Mouse (Mus musculus): Measurements from ENCODE around the gene Ackr4. TPM values are rescaled to one million over a fixed set of nuclear protein-coding genes. Genes with fewer than 3 reads are reported as not detected.

Gene Ackr4
- polyA plus RNA-seq, 1 experiment from 2014 or later = 1.8 TPM

- H3K9me3 ChIP-seq (replicated peaks) = no peaks in the 10 kb centered on the region
- 63% methylated on average over 2 of the region's 2 CpGs for WGBS
- no peak overlapping the region for H3K9ac ChIP-seq
- no peak overlapping the region for H3K4me3 ChIP-seq (replicated peaks)
- H3K4me1 ChIP-seq = no peaks in the 10 kb centered on the region
- H3K36me3 ChIP-seq = no peaks in the 10 kb centered on the region
- no peak overlapping the region for H3K4me2 ChIP-seq
- no peaks in the 10 kb centered on the region for H3K27me3 ChIP-seq
- no peak overlapping the region for H3K27ac ChIP-seq
- no peak for ATAC-seq (replicated peaks; ENCODE audit: low FRiP score)
These were observed 50.9 kb downstream of the Ackr4 start for GRCm38 (mm10) chr9:104075808-104076207.

GRCm38 (mm10) chr9:104070863-104071604 is 55.7 kb downstream of the Ackr4 start:
- no peaks in the 10 kb centered on the region for H3K36me3 ChIP-seq
- H3K4me1 ChIP-seq = no peaks in the 10 kb centered on the region
- no peak overlapping the region for H3K4me3 ChIP-seq (replicated peaks)
- no peak overlapping the region for H3K9ac ChIP-seq
- H3K4me2 ChIP-seq = no peak overlapping the region
- ATAC-seq (replicated peaks; ENCODE audit: low FRiP score) = no peak
- H3K27ac ChIP-seq = no peak overlapping the region
- 78% methylated on average over 8 of the region's 8 CpGs for WGBS
- no peaks in the 10 kb centered on the region for H3K9me3 ChIP-seq (replicated peaks)
- H3K27me3 ChIP-seq = no peaks in the 10 kb centered on the region

GRCm38 (mm10) chr9:104070241-104070640 is 56.5 kb downstream of the Ackr4 start:
- H3K36me3 ChIP-seq = no peaks in the 10 kb centered on the region
- ATAC-seq (replicated peaks; ENCODE audit: low FRiP score) = no peak
- WGBS = 78% methylated on average over 4 of the region's 4 CpGs

GRCm38 (mm10) chr9:104064571-104064970 is 62.2 kb downstream of the Ackr4 start:
- Histone ChIP-seq H3K27ac (no peak overlapping the region), H3K9me3 (replicated peaks) (no peaks in the 10 kb centered on the region), H3K36me3 (peaks cover 16% of the 10 kb centered on the region), H3K9ac (no peak overlapping the region), H3K4me2 (no peak overlapping the region), H3K4me3 (replicated peaks) (no peak overlapping the region), H3K4me1 (peaks cover 20% of the 10 kb centered on the region), H3K27me3 (no peaks in the 10 kb centered on the region)
- WGBS = 38% methylated on average over 1 of the region's 1 CpGs
- ATAC-seq (replicated peaks; ENCODE audit: low FRiP score) = no peak

More at GRCm38 (mm10) chr9:104070241-104070640, 56.5 kb downstream of the Ackr4 start:
- Histone ChIP-seq H3K27me3 (no peaks in the 10 kb centered on the region), H3K9ac (no peak overlapping the region), H3K4me2 (no peak overlapping the region), H3K9me3 (replicated peaks) (no peaks in the 10 kb centered on the region), H3K4me1 (no peaks in the 10 kb centered on the region), H3K4me3 (replicated peaks) (no peak overlapping the region), H3K27ac (no peak overlapping the region)

- under 1% methylated on average over 28 of the region's 30 CpGs for WGBS
- Histone ChIP-seq H3K4me3 (replicated peaks) (peak within 1 kb of the TSS; percentile 100), H3K9ac (peak within 1 kb of the TSS; percentile 89), H3K4me2 (peak within 1 kb of the TSS; percentile 69), H3K27ac (peak within 1 kb of the TSS; percentile 86), H3K4me1 (peaks cover 20% of the 10 kb centered on the region), H3K9me3 (replicated peaks) (no peaks in the 10 kb centered on the region), H3K27me3 (no peaks in the 10 kb centered on the region), H3K36me3 (peaks cover 23% of the 10 kb centered on the region)
- peak; percentile 97 for ATAC-seq (replicated peaks; ENCODE audit: low FRiP score)
These were observed 63.3 kb downstream of the Ackr4 start, which contains the start of gene Acad11 for GRCm38 (mm10) chr9:104063244-104063961. Gene Acad11, plus strand, starts transcription at chr9:104063377.

DNA sequence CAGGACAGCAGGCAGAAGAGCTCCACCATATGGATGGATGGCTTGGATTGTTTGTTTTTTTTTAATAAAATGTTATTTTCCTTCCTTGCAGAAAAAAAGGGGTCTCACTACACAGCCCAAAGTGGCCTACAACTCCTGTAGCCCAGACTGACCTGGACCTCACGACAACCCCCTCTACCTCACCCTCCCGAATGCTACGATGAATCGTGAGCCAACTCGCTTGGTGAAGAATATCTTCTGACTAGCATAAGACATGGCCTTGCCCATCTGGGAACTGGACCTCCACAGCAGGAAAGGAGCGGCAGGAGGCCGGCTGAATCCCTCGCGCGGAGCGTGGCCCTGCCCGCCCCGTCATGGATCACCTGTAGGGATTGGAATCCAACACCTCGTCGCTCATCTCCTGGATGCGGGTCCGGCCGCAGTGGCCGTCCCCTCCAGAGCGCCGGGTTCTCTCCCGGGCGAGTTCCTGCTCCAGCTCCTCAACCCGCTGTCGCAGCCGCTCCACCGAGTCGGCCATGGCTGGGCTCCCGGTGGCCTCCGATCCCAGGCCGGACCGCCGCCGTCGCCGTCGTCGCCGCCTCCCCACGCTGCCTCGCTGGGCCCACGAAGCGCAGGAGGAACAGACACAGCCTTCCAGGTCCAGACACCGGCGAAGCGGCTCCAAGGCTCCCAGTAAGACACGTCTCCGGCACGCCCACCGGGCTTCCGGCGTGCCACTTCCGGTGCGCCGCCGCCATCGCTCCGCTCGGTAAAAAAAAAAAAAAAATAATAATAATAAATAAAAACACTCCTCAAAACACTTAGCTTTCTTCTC is 64.1 kb downstream of the Ackr4 start, which contains the start of gene Uba5:
Uba5 (minus strand) TSS at position 705 of the 814 bp plus-strand sequence.
- Histone ChIP-seq H3K27ac (peak within 1 kb of the TSS; percentile 86), H3K9me3 (replicated peaks) (no peaks in the 10 kb centered on the region)
- WGBS = under 1% methylated on average over 59 of the region's 59 CpGs

GRCm38 (mm10) chr9:104051028-104051427 is 75.7 kb downstream of the Ackr4 start:
- no peak overlapping the region for H3K9ac ChIP-seq
- H3K27ac ChIP-seq = no peak overlapping the region
- H3K4me1 ChIP-seq = no peaks in the 10 kb centered on the region
- peaks cover 96% of the 10 kb centered on the region for H3K36me3 ChIP-seq
- H3K27me3 ChIP-seq = no peaks in the 10 kb centered on the region
- no peak overlapping the region for H3K4me3 ChIP-seq (replicated peaks)
- H3K4me2 ChIP-seq = no peak overlapping the region
- 97% methylated on average over 6 of the region's 6 CpGs for WGBS
- ATAC-seq (replicated peaks; ENCODE audit: low FRiP score) = no peak
- no peaks in the 10 kb centered on the region for H3K9me3 ChIP-seq (replicated peaks)

More for the DNA sequence above, 64.1 kb downstream of the Ackr4 start, which contains the start of gene Uba5:
- peak; percentile 76 for ATAC-seq (replicated peaks; ENCODE audit: low FRiP score)
- peaks cover 20% of the 10 kb centered on the region for H3K4me1 ChIP-seq
- H3K36me3 ChIP-seq = peaks cover 30% of the 10 kb centered on the region
- no peaks in the 10 kb centered on the region for H3K27me3 ChIP-seq
- peak within 1 kb of the TSS; percentile 100 for H3K4me3 ChIP-seq (replicated peaks)
- peak within 1 kb of the TSS; percentile 89 for H3K9ac ChIP-seq
- peak within 1 kb of the TSS; percentile 69 for H3K4me2 ChIP-seq

DNA sequence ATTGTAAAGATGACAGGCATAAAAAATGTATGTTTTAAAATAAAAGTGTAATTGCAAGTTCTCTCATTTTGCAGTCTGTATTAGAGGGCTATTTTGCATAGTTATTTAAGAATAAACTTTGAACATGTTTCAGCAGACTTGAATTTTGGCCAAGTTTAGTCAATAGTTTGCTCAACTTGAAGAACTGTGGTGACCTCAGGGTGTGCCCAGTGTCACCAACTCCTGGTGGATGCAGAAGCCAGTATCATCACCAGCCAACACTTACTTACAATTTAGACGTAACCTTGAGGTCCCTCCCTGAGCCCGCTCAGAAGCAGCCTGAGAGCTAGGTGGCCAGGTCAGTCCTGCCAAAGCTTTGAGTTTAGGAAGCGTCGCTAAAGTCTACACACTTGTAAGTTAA is 83.1 kb downstream of the Ackr4 start:
- peaks cover 69% of the 10 kb centered on the region for H3K36me3 ChIP-seq
- 87% methylated on average over 4 of the region's 4 CpGs for WGBS
- no peaks in the 10 kb centered on the region for H3K27me3 ChIP-seq
- no peak overlapping the region for H3K4me3 ChIP-seq (replicated peaks)
- H3K4me1 ChIP-seq = no peaks in the 10 kb centered on the region
- H3K9me3 ChIP-seq (replicated peaks) = no peaks in the 10 kb centered on the region
- no peak for ATAC-seq (replicated peaks; ENCODE audit: low FRiP score)
- H3K9ac ChIP-seq = no peak overlapping the region
- no peak overlapping the region for H3K4me2 ChIP-seq
- no peak overlapping the region for H3K27ac ChIP-seq

DNA sequence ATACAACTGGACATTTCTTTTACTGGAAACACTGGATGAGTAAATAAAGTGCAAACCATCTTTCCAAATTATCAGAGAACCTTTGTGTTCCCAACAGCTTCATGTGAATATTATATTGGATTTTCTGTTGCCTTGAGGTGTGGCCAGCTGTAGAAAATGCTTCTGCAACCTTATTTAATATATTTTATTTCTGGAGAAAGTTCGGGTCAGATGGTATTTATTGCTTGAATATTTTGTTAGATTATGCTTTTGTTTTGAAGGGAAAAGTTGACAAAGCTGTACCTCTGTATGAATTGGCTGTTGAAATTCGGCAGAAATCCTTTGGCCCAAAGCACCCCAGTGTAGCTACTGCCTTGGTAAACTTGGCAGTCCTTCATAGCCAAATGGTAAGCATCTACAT is 86.4 kb downstream of the Ackr4 start, which contains the start of gene Gm28305:
Gm28305 (plus strand) TSS at position 301 of the 400 bp plus-strand sequence.
- H3K27ac ChIP-seq = no peak within 1 kb of the TSS
- peaks cover 65% of the 10 kb centered on the region for H3K36me3 ChIP-seq
- no peak within 1 kb of the TSS for H3K4me3 ChIP-seq (replicated peaks)
- no peak within 1 kb of the TSS for H3K9ac ChIP-seq
- no peaks in the 10 kb centered on the region for H3K9me3 ChIP-seq (replicated peaks)
- H3K27me3 ChIP-seq = no peaks in the 10 kb centered on the region
- no peak for ATAC-seq (replicated peaks; ENCODE audit: low FRiP score)
- H3K4me2 ChIP-seq = no peak within 1 kb of the TSS
- 58% methylated on average over 2 of the region's 2 CpGs for WGBS
- no peaks in the 10 kb centered on the region for H3K4me1 ChIP-seq

GRCm38 (mm10) chr9:104039742-104040141 is 87.0 kb downstream of the Ackr4 start:
- H3K4me2 ChIP-seq = no peak overlapping the region
- no peak overlapping the region for H3K9ac ChIP-seq
- WGBS = 88% methylated on average over 4 of the region's 4 CpGs
- no peak overlapping the region for H3K27ac ChIP-seq
- no peak overlapping the region for H3K4me3 ChIP-seq (replicated peaks)
- no peaks in the 10 kb centered on the region for H3K4me1 ChIP-seq
- H3K36me3 ChIP-seq = peaks cover 62% of the 10 kb centered on the region
- H3K27me3 ChIP-seq = no peaks in the 10 kb centered on the region
- ATAC-seq (replicated peaks; ENCODE audit: low FRiP score) = no peak
- H3K9me3 ChIP-seq (replicated peaks) = no peaks in the 10 kb centered on the region

DNA sequence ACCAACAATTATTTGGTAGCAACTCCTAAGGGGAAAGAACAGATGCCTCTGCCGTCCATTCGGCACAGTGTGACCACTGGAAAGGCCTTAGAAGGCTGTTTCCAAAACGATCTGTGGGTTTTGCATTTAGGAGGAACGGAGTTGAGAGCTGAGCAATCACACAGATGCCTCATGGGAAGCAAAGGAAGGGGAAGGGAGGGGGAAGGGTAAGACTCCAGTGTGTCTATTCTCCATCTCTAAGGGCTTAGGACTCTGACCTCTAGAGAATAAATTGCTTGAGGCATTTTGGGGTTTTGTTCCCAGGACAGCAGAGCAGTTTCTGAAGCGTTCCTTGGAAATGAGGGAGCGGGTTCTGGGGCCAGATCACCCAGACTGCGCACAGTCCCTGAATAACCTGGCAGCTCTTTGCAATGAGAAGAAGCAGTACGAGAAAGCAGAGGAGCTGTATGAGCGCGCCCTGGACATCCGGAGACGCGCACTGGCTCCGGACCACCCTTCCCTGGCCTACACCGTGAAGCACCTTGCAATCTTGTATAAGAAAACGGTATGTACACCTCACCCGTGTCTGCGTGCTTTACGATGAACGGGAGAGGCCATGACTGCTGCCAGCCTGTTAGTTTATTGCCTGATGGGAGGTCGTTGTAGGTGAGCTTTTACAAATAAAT is 87.6 kb downstream of the Ackr4 start:
- no peak overlapping the region for H3K9ac ChIP-seq
- no peaks in the 10 kb centered on the region for H3K4me1 ChIP-seq
- H3K27me3 ChIP-seq = no peaks in the 10 kb centered on the region
- peaks cover 59% of the 10 kb centered on the region for H3K36me3 ChIP-seq
- no peak for ATAC-seq (replicated peaks; ENCODE audit: low FRiP score)
- no peak overlapping the region for H3K4me3 ChIP-seq (replicated peaks)
- WGBS = 90% methylated on average over 21 of the region's 21 CpGs
- H3K27ac ChIP-seq = no peak overlapping the region
- no peaks in the 10 kb centered on the region for H3K9me3 ChIP-seq (replicated peaks)
- no peak overlapping the region for H3K4me2 ChIP-seq
